Mouse (Mus musculus) testis, postnatal 10 days (tissue): ENCODE results near the gene Swsap1.

ENCODE experiments used
- DNase-seq: peaks from one replicate; pipeline ENCODE4 v3.0.0; 2021; ENCODE audit warnings: low spot score

The Swsap1 gene

GRCm38 (mm10) chr9:21935466-21936131 is 20.0 kb upstream of the Swsap1 start:
- DNase-seq: no peak

- DNase-seq: peak; percentile 98
Observed at GRCm38 (mm10) chr9:21936692-21937570, 18.6 kb upstream of the Swsap1 start, which contains the start of gene Plppr2. Plppr2 (plus strand) TSS chr9:21937033.

GRCm38 (mm10) chr9:21937711-21938175 is 17.8 kb upstream of the Swsap1 start:
- DNase-seq: no peak

GRCm38 (mm10) chr9:21938234-21938855 is 17.2 kb upstream of the Swsap1 start:
- DNase-seq: no peak

GRCm38 (mm10) chr9:21943046-21943445 is 12.5 kb upstream of the Swsap1 start:
- DNase-seq: no peak

- no peak for DNase-seq
Observed at GRCm38 (mm10) chr9:21943638-21944037, 11.9 kb upstream of the Swsap1 start.

GRCm38 (mm10) chr9:21944267-21944666 is 11.3 kb upstream of the Swsap1 start:
- DNase-seq: no peak

GRCm38 (mm10) chr9:21947540-21948130 is 7.9 kb upstream of the Swsap1 start:
- DNase-seq: no peak

GRCm38 (mm10) chr9:21948146-21948545 is 7.4 kb upstream of the Swsap1 start:
- no peak for DNase-seq

GRCm38 (mm10) chr9:21948790-21949189 is 6.8 kb upstream of the Swsap1 start:
- DNase-seq: no peak

- peak; percentile 90 for DNase-seq
Observed at GRCm38 (mm10) chr9:21950322-21950721, 5.2 kb upstream of the Swsap1 start.

- DNase-seq: no peak
Observed at GRCm38 (mm10) chr9:21951977-21952376, 3.6 kb upstream of the Swsap1 start.

- DNase-seq: no peak
Observed at GRCm38 (mm10) chr9:21953600-21953999, 2.0 kb upstream of the Swsap1 start.

- DNase-seq: no peak
Observed at GRCm38 (mm10) chr9:21954635-21955034, 920 bp upstream of the Swsap1 start.

- DNase-seq: no peak
Observed at GRCm38 (mm10) chr9:21955225-21955569, 358 bp upstream of the Swsap1 start.

GRCm38 (mm10) chr9:21958372-21958771 is 2.8 kb downstream of the Swsap1 start:
- no peak for DNase-seq

GRCm38 (mm10) chr9:21959244-21959643 is 3.7 kb downstream of the Swsap1 start:
- no peak for DNase-seq

GRCm38 (mm10) chr9:21960135-21960534 is 4.6 kb downstream of the Swsap1 start:
- no peak for DNase-seq

- no peak for DNase-seq
Observed at GRCm38 (mm10) chr9:21960558-21961208, 5.1 kb downstream of the Swsap1 start.

- no peak for DNase-seq
Observed at GRCm38 (mm10) chr9:21961366-21961980, 5.9 kb downstream of the Swsap1 start.

GRCm38 (mm10) chr9:21962010-21962409 is 6.5 kb downstream of the Swsap1 start:
- DNase-seq: no peak
